35 mouse cellular contexts compared by ENCODE assay signal in genomic region chr13:27507645-27508044, GRCm38 (mm10). TPM values are rescaled to one million over a fixed set of nuclear protein-coding genes. Genes with fewer than 3 reads are reported as not detected.
DNase-seq lines count a peak whose midpoint lies in the region; ATAC-seq and TF ChIP-seq lines count a peak whose summit lies in the region.
"Had no signal": no experiment of that assay in that cellular context is flagged by ENCODE, and none has a peak within 500 bp of the region (broad histone marks: within the 10 kb centered on the region; RNA-seq: fewer than 3 reads in every experiment).

No protein-coding gene starts in this region.

- no peak for ATAC-seq in kidney, postnatal 0 days (replicated peaks; ENCODE audit: low FRiP score, low read depth)
- ATAC-seq in embryonic facial prominence, embryonic 14.5 days (ENCODE audit: low read depth): no peak
- ATAC-seq in intestine, postnatal 0 days: no peak
- ATAC-seq: forebrain, embryonic 13.5 days; forebrain, embryonic 16.5 days; hindbrain, embryonic 16.5 days; intestine, embryonic 15.5 days had no signal

- peak; percentile 8 for DNase-seq in embryo, embryonic 11 days
- no peak for DNase-seq in embryo, embryonic 9.5 days (ENCODE audit: extremely low spot score)
- DNase-seq in kidney, postnatal 0 days (ENCODE audit: low spot score): peak; percentile 72
- DNase-seq in kidney, adult 8-10 months: no peak
- DNase-seq in embryonic facial prominence, embryonic 14.5 days (ENCODE audit: low spot score): peak; percentile 42
- DNase-seq in heart, postnatal 36 days: no peak
- DNase-seq: adrenal gland, adult 2 months; adrenal gland, postnatal 14 days; B cell, adult 2 months; cerebellum, adult 11-12 months; cerebellum, adult 8-10 months; cerebellum, postnatal 10 days; cerebellum, postnatal 36 days; gastrocnemius, adult 2 months; gastrocnemius, postnatal 14 days; heart, adult 11 months had no signal

- intact Hi-C loops in heart, postnatal 36 days (cut with DNase I): no loop called here

- H3K4me2 ChIP-seq in kidney, postnatal 0 days (ENCODE audit: low read length): no peak overlapping the region
- no peak overlapping the region for H3K4me2 ChIP-seq in embryonic facial prominence, embryonic 14.5 days (ENCODE audit: low read depth, low read length)
- H3K4me2 ChIP-seq in intestine, postnatal 0 days (replicated peaks; ENCODE audit: low read depth): no peak overlapping the region
- H3K4me2 ChIP-seq: embryonic facial prominence, embryonic 13.5 days; forebrain, embryonic 13.5 days; heart, embryonic 11.5 days; hindbrain, embryonic 13.5 days; intestine, embryonic 15.5 days had no signal

- TF ChIP-seq CTCF in kidney, postnatal 0 days (IDR thresholded peaks at IDR 0.05; ENCODE audit: low read depth): no peak
- no peak for TF ChIP-seq CTCF in intestine, postnatal 0 days (IDR thresholded peaks at IDR 0.05; ENCODE audit: low read depth)

- H3K36me3 ChIP-seq in kidney, postnatal 0 days (ENCODE audit: insufficient read depth, low read length): no peaks in the 10 kb centered on the region
- H3K36me3 ChIP-seq in embryonic facial prominence, embryonic 14.5 days (ENCODE audit: control insufficient read depth, insufficient read depth, low read length): no peaks in the 10 kb centered on the region
- no peaks in the 10 kb centered on the region for H3K36me3 ChIP-seq in intestine, postnatal 0 days (ENCODE audit: control insufficient read depth, insufficient read depth)
- H3K36me3 ChIP-seq: embryonic facial prominence, embryonic 13.5 days; forebrain, embryonic 10.5 days; G1E; hindbrain, embryonic 10.5 days; hindbrain, embryonic 13.5 days; intestine, embryonic 15.5 days had no signal

- no peaks in the 10 kb centered on the region for H3K9me3 ChIP-seq in kidney, postnatal 0 days (replicated peaks; ENCODE audit: low read length)
- no peaks in the 10 kb centered on the region for H3K9me3 ChIP-seq in embryonic facial prominence, embryonic 14.5 days (ENCODE audit: control insufficient read depth, low read length)
- H3K9me3 ChIP-seq in intestine, postnatal 0 days (ENCODE audit: control insufficient read depth): no peaks in the 10 kb centered on the region; the same call in 1 of the 2 replicates
- H3K9me3 ChIP-seq: embryonic facial prominence, embryonic 13.5 days; forebrain, embryonic 10.5 days; G1E; hindbrain, embryonic 10.5 days; hindbrain, embryonic 13.5 days; intestine, embryonic 15.5 days had no signal

- H3K9ac ChIP-seq in kidney, postnatal 0 days (ENCODE audit: low read depth, low read length): no peak overlapping the region
- H3K9ac ChIP-seq in embryonic facial prominence, embryonic 14.5 days (ENCODE audit: low read depth, low read length): no peak overlapping the region
- no peak overlapping the region for H3K9ac ChIP-seq in intestine, postnatal 0 days (ENCODE audit: low read depth, low read length)
- H3K9ac ChIP-seq: embryonic facial prominence, embryonic 13.5 days; forebrain, embryonic 13.5 days; hindbrain, embryonic 13.5 days; intestine, embryonic 15.5 days had no signal

- H3K4me3 ChIP-seq in kidney, postnatal 0 days (replicated peaks; ENCODE audit: low read depth, low read length): no peak overlapping the region
- H3K4me3 ChIP-seq in embryonic facial prominence, embryonic 14.5 days (ENCODE audit: low read depth, low read length): no peak overlapping the region
- H3K4me3 ChIP-seq in intestine, postnatal 0 days (ENCODE audit: low read depth, low read length): no peak overlapping the region
- H3K4me3 ChIP-seq: embryonic facial prominence, embryonic 13.5 days; forebrain, embryonic 10.5 days; forebrain, embryonic 13.5 days; gastrocnemius, adult 2 months; hindbrain, embryonic 10.5 days; hindbrain, embryonic 13.5 days; intestine, embryonic 15.5 days had no signal

- no peaks in the 10 kb centered on the region for H3K27me3 ChIP-seq in kidney, postnatal 0 days (ENCODE audit: insufficient read depth, low read length)
- no peaks in the 10 kb centered on the region for H3K27me3 ChIP-seq in embryonic facial prominence, embryonic 14.5 days (replicated peaks; ENCODE audit: control insufficient read depth, insufficient read depth, low read length)
- no peaks in the 10 kb centered on the region for H3K27me3 ChIP-seq in intestine, postnatal 0 days (replicated peaks; ENCODE audit: control insufficient read depth, insufficient read depth, low read length)
- H3K27me3 ChIP-seq: CH12.LX; embryonic facial prominence, embryonic 13.5 days; forebrain, embryonic 13.5 days; hindbrain, embryonic 13.5 days; intestine, embryonic 15.5 days had no signal

- WGBS in kidney, postnatal 0 days: 69% methylated on average over 1 of the region's 1 CpGs
- 56% methylated on average over 1 of the region's 1 CpGs for WGBS in embryonic facial prominence, embryonic 14.5 days
- WGBS in intestine, postnatal 0 days: 77% methylated on average over 1 of the region's 1 CpGs

- no peak overlapping the region for H3K27ac ChIP-seq in kidney, postnatal 0 days
- H3K27ac ChIP-seq in embryonic facial prominence, embryonic 14.5 days (replicated peaks; ENCODE audit: low read depth, low read length): no peak overlapping the region
- no peak overlapping the region for H3K27ac ChIP-seq in intestine, postnatal 0 days (ENCODE audit: low read depth, low read length)
- H3K27ac ChIP-seq: embryonic facial prominence, embryonic 13.5 days; forebrain, embryonic 10.5 days; forebrain, embryonic 13.5 days; gastrocnemius, adult 2 months; hindbrain, embryonic 10.5 days; hindbrain, embryonic 13.5 days; intestine, embryonic 15.5 days had no signal

- H3K4me1 ChIP-seq in kidney, postnatal 0 days (replicated peaks; ENCODE audit: insufficient read depth, low read length): no peaks in the 10 kb centered on the region
- H3K4me1 ChIP-seq in embryonic facial prominence, embryonic 14.5 days (ENCODE audit: control insufficient read depth, insufficient read depth, low read length): no peaks in the 10 kb centered on the region
- H3K4me1 ChIP-seq in intestine, postnatal 0 days (replicated peaks; ENCODE audit: control insufficient read depth, insufficient read depth, low read length): no peaks in the 10 kb centered on the region
- H3K4me1 ChIP-seq: embryonic facial prominence, embryonic 13.5 days; forebrain, embryonic 10.5 days; forebrain, embryonic 13.5 days; hindbrain, embryonic 10.5 days; hindbrain, embryonic 13.5 days; intestine, embryonic 15.5 days had no signal

RNA-seq across cellular contexts. Expression of gene Prl8a8, which starts 5.4 kb away (rescaled TPM):
- not detected in 2 replicates for polyA plus RNA-seq in kidney, postnatal 0 days (2015; fragmentation: Nextera tagmentation; extraction: Ambion mirVana)
- polyA plus RNA-seq in embryonic facial prominence, embryonic 14.5 days (2014; fragmentation: Nextera tagmentation; extraction: Ambion mirVana): not detected in 2 replicates
- not detected for total RNA-seq in heart, postnatal 36 days (2021)
- not detected in 2 replicates for polyA plus RNA-seq in intestine, postnatal 0 days (2015; fragmentation: Nextera tagmentation; extraction: Ambion mirVana)
- total RNA-seq: adrenal gland, adult 2 months; adrenal gland, postnatal 14 days; G1E; gastrocnemius, adult 2 months; gastrocnemius, postnatal 14 days; gastrocnemius, postnatal 4 days; heart, adult 8-10 months; heart, postnatal 25 days had no signal
- polyA plus RNA-seq: adrenal gland, adult 2 months; brain, embryonic 14.5 days; cortical plate, adult 2 months; embryonic facial prominence, embryonic 13.5 days; forebrain, embryonic 10.5 days; forebrain, embryonic 13.5 days; forebrain, embryonic 16.5 days; G1E; heart, embryonic 11.5 days; heart, embryonic 14.5 days; heart, postnatal 0 days; hindbrain, embryonic 10.5 days; hindbrain, embryonic 13.5 days; hindbrain, embryonic 16.5 days; intestine, embryonic 15.5 days had no signal

RNA-seq across cellular contexts. Expression of gene Prl8a9, which starts 56.8 kb away (rescaled TPM):
- polyA plus RNA-seq in kidney, postnatal 0 days (2015; fragmentation: Nextera tagmentation; extraction: Ambion mirVana): not detected in 2 replicates
- not detected in 2 replicates for polyA plus RNA-seq in embryonic facial prominence, embryonic 14.5 days (2014; fragmentation: Nextera tagmentation; extraction: Ambion mirVana)
- not detected for total RNA-seq in heart, postnatal 36 days (2021)
- polyA plus RNA-seq in intestine, postnatal 0 days (2015; fragmentation: Nextera tagmentation; extraction: Ambion mirVana): not detected in 2 replicates
- total RNA-seq: adrenal gland, adult 2 months; adrenal gland, postnatal 14 days; CH12.LX; G1E; gastrocnemius, adult 2 months; gastrocnemius, postnatal 14 days; gastrocnemius, postnatal 4 days; heart, adult 8-10 months; heart, postnatal 25 days had no signal
- polyA plus RNA-seq: adrenal gland, adult 2 months; cortical plate, adult 2 months; embryonic facial prominence, embryonic 13.5 days; forebrain, embryonic 10.5 days; forebrain, embryonic 13.5 days; forebrain, embryonic 16.5 days; G1E; heart, embryonic 11.5 days; heart, embryonic 14.5 days; heart, postnatal 0 days; hindbrain, embryonic 10.5 days; hindbrain, embryonic 13.5 days; hindbrain, embryonic 16.5 days; intestine, embryonic 15.5 days had no signal

Comparison
In these comparisons a context has a peak if more than half of its experiments do, and no peak if none do; other contexts are left out.
1. DNase-seq: peak in embryo, embryonic 11 days (single experiment), kidney, postnatal 0 days (single experiment) and embryonic facial prominence, embryonic 14.5 days (single experiment); none in embryo, embryonic 9.5 days (single experiment), kidney, adult 8-10 months (0 of 2) and heart, postnatal 36 days (0 of 2).